Mouse (Mus musculus) adrenal gland, postnatal 14 days (tissue): ENCODE results near the gene Tvp23b. TPM values are rescaled to one million over a fixed set of nuclear protein-coding genes. Genes with fewer than 3 reads are reported as not detected.

Experiments
- DNase-seq: peaks from one replicate; pipeline ENCODE4 v3.0.0; 2021; ENCODE audit warnings: mixed read lengths
- long read RNA-seq, 2 experiments: library from polyadenylated mRNA; stranded (forward); transcript quantifications; one replicate each; pipeline ENCODE4 v2.0.0; 2021
- total RNA-seq: library from RNA; stranded (reverse); gene quantifications from 2 replicates; pipeline ENCODE4 v1.2.3, GENCODE M21; 2021

Gene Tvp23b
- total RNA-seq, result 33.6 and 34.4 TPM in 2 replicates
- long read RNA-seq, experiment 1, transcript Tvp23b-201 (7 exons, 1,784 nt), result major isoform, 88 of 102 reads
- long read RNA-seq, experiment 1, partial matches to known transcripts, result 5 of 102 reads
- long read RNA-seq, experiment 1, other reads (novel, unspliced or antisense), result 9 of 102 reads
- long read RNA-seq, experiment 2, transcript Tvp23b-201 (7 exons, 1,784 nt), result major isoform, 41 of 52 reads
- long read RNA-seq, experiment 2, partial matches to known transcripts, result 1 of 52 reads
- long read RNA-seq, experiment 2, other reads (novel, unspliced or antisense), result 10 of 52 reads

GRCm38 (mm10) chr11:62879220-62880048 lies at the start of gene Tvp23b:
TSS of gene Tvp23b (plus strand) at chr11:62879455.
- peak; percentile 100 for DNase-seq

- DNase-seq, result no peak
These were observed 48.9 kb upstream of the Tvp23b start for GRCm38 (mm10) chr11:62830387-62830786.

- DNase-seq, result no peak
These were observed 47.3 kb upstream of the Tvp23b start for GRCm38 (mm10) chr11:62831906-62832305.

- no peak for DNase-seq
These were observed 34.7 kb upstream of the Tvp23b start for GRCm38 (mm10) chr11:62844562-62844961.

- DNase-seq, result no peak
These were observed 33.5 kb upstream of the Tvp23b start for GRCm38 (mm10) chr11:62845730-62846129.

- DNase-seq, result no peak
These were observed 32.1 kb upstream of the Tvp23b start, which contains the start of gene Fbxw10 for GRCm38 (mm10) chr11:62846961-62847654. TSS of gene Fbxw10 (plus strand) at chr11:62847069.

GRCm38 (mm10) chr11:62847655-62848191 lies 31.5 kb upstream of the Tvp23b start:
- peak; percentile 18 for DNase-seq

- no peak for DNase-seq
These were observed 31.0 kb upstream of the Tvp23b start for GRCm38 (mm10) chr11:62848301-62848700.

- peak; percentile 49 for DNase-seq
These were observed 28.1 kb upstream of the Tvp23b start for GRCm38 (mm10) chr11:62851199-62851598.

GRCm38 (mm10) chr11:62853334-62853733 lies 25.9 kb upstream of the Tvp23b start:
- no peak for DNase-seq

- DNase-seq, result peak; percentile 45
These were observed 13.7 kb upstream of the Tvp23b start for GRCm38 (mm10) chr11:62865562-62865961.

- DNase-seq, result no peak
These were observed 12.6 kb upstream of the Tvp23b start for GRCm38 (mm10) chr11:62866685-62867084.

GRCm38 (mm10) chr11:62869201-62869600 lies 10.1 kb upstream of the Tvp23b start:
- no peak for DNase-seq

GRCm38 (mm10) chr11:62869715-62870371 lies 9.4 kb upstream of the Tvp23b start:
- DNase-seq, result no peak

- DNase-seq, result peak; percentile 46
These were observed 5.8 kb upstream of the Tvp23b start for GRCm38 (mm10) chr11:62873479-62873878.

GRCm38 (mm10) chr11:62875696-62876095 lies 3.6 kb upstream of the Tvp23b start:
- no peak for DNase-seq

- no peak for DNase-seq
These were observed 2.8 kb upstream of the Tvp23b start for GRCm38 (mm10) chr11:62876445-62876844.

GRCm38 (mm10) chr11:62877391-62877790 lies 1.9 kb upstream of the Tvp23b start:
- DNase-seq, result no peak

GRCm38 (mm10) chr11:62878728-62879127 lies 527 bp upstream of the Tvp23b start:
- no peak for DNase-seq

- no peak for DNase-seq
These were observed 4.2 kb downstream of the Tvp23b start for GRCm38 (mm10) chr11:62883407-62883806.

- peak; percentile 8 for DNase-seq
These were observed 6.1 kb downstream of the Tvp23b start for GRCm38 (mm10) chr11:62885323-62885722.

- DNase-seq, result no peak
These were observed 11.5 kb downstream of the Tvp23b start for GRCm38 (mm10) chr11:62890796-62891195.
